In the genomic region with DNA sequence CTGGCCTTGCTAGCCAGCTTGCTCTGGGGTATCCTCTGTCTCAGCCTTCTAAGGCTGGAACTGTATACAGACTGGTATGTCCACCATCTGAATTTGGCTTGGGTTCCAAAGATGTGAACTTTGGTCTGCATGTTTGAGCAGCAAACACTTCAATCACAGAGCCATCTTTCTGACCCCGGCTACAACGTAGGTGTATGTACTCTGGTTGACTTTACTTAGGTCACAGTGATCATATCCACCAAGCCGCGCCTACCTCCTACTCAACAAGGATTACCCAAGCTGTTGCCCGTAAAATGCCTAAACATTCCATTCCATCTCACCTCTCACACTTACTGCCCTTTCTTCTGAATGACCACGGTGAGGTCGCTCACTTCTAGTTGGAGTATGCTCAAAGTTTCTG, we compare ENCODE assay signal across 29 mouse cellular contexts. TPM values are rescaled to one million over a fixed set of nuclear protein-coding genes. Genes with fewer than 3 reads are reported as not detected.
DNase-seq lines count a peak whose midpoint lies in the region; ATAC-seq lines count a peak whose summit lies in the region.
"Had no signal": no experiment of that assay in that cellular context is flagged by ENCODE, and none has a peak within 500 bp of the region (broad histone marks: within the 10 kb centered on the region; RNA-seq: fewer than 3 reads in every experiment).

No protein-coding gene starts in this region.

- 70% methylated on average over 7 of the region's 7 CpGs for WGBS in liver, embryonic 12.5 days (ENCODE audit: insufficient replicate concordance)
- 65% methylated on average over 7 of the region's 7 CpGs for WGBS in liver, embryonic 15.5 days (ENCODE audit: insufficient replicate concordance)
- WGBS in midbrain, embryonic 15.5 days = 91% methylated on average over 7 of the region's 7 CpGs

- peak; percentile 66 for ATAC-seq in liver, embryonic 12.5 days
- ATAC-seq in liver, embryonic 15.5 days (ENCODE audit: insufficient read depth) = peak; percentile 79
- no peak for ATAC-seq in midbrain, embryonic 15.5 days (replicated peaks)
- ATAC-seq: forebrain, embryonic 15.5 days; Patski had no signal

- no peak overlapping the region for H3K4me3 ChIP-seq in liver, embryonic 12.5 days
- H3K4me3 ChIP-seq in liver, embryonic 15.5 days (replicated peaks) = no peak overlapping the region
- no peak overlapping the region for H3K4me3 ChIP-seq in midbrain, embryonic 15.5 days
- H3K4me3 ChIP-seq: embryonic facial prominence, embryonic 10.5 days; embryonic facial prominence, embryonic 13.5 days; erythroblast, embryonic 14.5 days; forebrain, embryonic 12.5 days; forebrain, embryonic 15.5 days; heart, adult 2 months; heart, embryonic 10.5 days; heart, embryonic 13.5 days had no signal

- DNase-seq in ZHBTc4 (ENCODE audit: low read depth, low spot score) = peak; percentile 31
- no peak for DNase-seq in gastrocnemius, postnatal 36 days
- no peak for DNase-seq in layer of hippocampus, adult 9-11 months
- DNase-seq: adrenal gland, adult 2 months; adrenal gland, postnatal 14 days; cerebellum, adult 11 months; cerebellum, adult 2 months; cerebellum, adult 9-11 months; cerebellum, postnatal 25 days; embryo, embryonic 11 days; gastrocnemius, postnatal 25 days; heart, adult 2 months; heart, postnatal 14 days; heart, postnatal 4 days had no signal

- intact Hi-C loops in gastrocnemius, postnatal 36 days (cut with DNase I) = no loop called here

- H3K9ac ChIP-seq in liver, embryonic 12.5 days = no peak overlapping the region
- no peak overlapping the region for H3K9ac ChIP-seq in liver, embryonic 15.5 days
- no peak overlapping the region for H3K9ac ChIP-seq in midbrain, embryonic 15.5 days
- H3K9ac ChIP-seq: embryonic facial prominence, embryonic 13.5 days; forebrain, embryonic 12.5 days; forebrain, embryonic 15.5 days; heart, embryonic 13.5 days; hindbrain, embryonic 14.5 days had no signal

- H3K27ac ChIP-seq in liver, embryonic 12.5 days = peak overlapping the region; percentile 14; the same call in 1 of the 2 replicates
- H3K27ac ChIP-seq in liver, embryonic 15.5 days (replicated peaks) = peak overlapping the region; percentile 70
- H3K27ac ChIP-seq in midbrain, embryonic 15.5 days = no peak overlapping the region
- H3K27ac ChIP-seq: embryonic facial prominence, embryonic 10.5 days; embryonic facial prominence, embryonic 13.5 days; forebrain, embryonic 12.5 days; forebrain, embryonic 15.5 days; heart, adult 2 months; heart, embryonic 10.5 days; heart, embryonic 13.5 days; hindbrain, embryonic 14.5 days had no signal

- H3K4me2 ChIP-seq in liver, embryonic 12.5 days = no peak overlapping the region
- H3K4me2 ChIP-seq in liver, embryonic 15.5 days = peak overlapping the region; percentile 36
- no peak overlapping the region for H3K4me2 ChIP-seq in midbrain, embryonic 15.5 days
- H3K4me2 ChIP-seq: embryonic facial prominence, embryonic 13.5 days; forebrain, embryonic 12.5 days; forebrain, embryonic 15.5 days; heart, embryonic 13.5 days; hindbrain, embryonic 14.5 days had no signal

- no peaks in the 10 kb centered on the region; the same call in 1 of the 2 replicates for H3K27me3 ChIP-seq in liver, embryonic 12.5 days (replicated peaks)
- no peaks in the 10 kb centered on the region for H3K27me3 ChIP-seq in liver, embryonic 15.5 days
- no peaks in the 10 kb centered on the region for H3K27me3 ChIP-seq in midbrain, embryonic 15.5 days (replicated peaks)
- H3K27me3 ChIP-seq: forebrain, embryonic 15.5 days; heart, embryonic 13.5 days; Patski had no signal

- H3K9me3 ChIP-seq in liver, embryonic 12.5 days (replicated peaks) = no peaks in the 10 kb centered on the region
- H3K9me3 ChIP-seq in liver, embryonic 15.5 days (replicated peaks) = no peaks in the 10 kb centered on the region
- H3K9me3 ChIP-seq in midbrain, embryonic 15.5 days = no peaks in the 10 kb centered on the region
- H3K9me3 ChIP-seq: embryonic facial prominence, embryonic 10.5 days; embryonic facial prominence, embryonic 13.5 days; forebrain, embryonic 12.5 days; forebrain, embryonic 15.5 days; heart, embryonic 10.5 days; heart, embryonic 13.5 days had no signal

- peaks cover 25% of the 10 kb centered on the region; the same call in 1 of the 2 replicates for H3K4me1 ChIP-seq in liver, embryonic 12.5 days
- peaks cover 7% of the 10 kb centered on the region; the same call in 1 of the 2 replicates for H3K4me1 ChIP-seq in liver, embryonic 15.5 days (replicated peaks)
- peaks cover 17% of the 10 kb centered on the region for H3K4me1 ChIP-seq in midbrain, embryonic 15.5 days

- H3K36me3 ChIP-seq in liver, embryonic 12.5 days = no peaks in the 10 kb centered on the region
- no peaks in the 10 kb centered on the region for H3K36me3 ChIP-seq in liver, embryonic 15.5 days (replicated peaks)
- H3K36me3 ChIP-seq in midbrain, embryonic 15.5 days (replicated peaks) = no peaks in the 10 kb centered on the region
- H3K36me3 ChIP-seq: embryonic facial prominence, embryonic 10.5 days; embryonic facial prominence, embryonic 13.5 days; forebrain, embryonic 12.5 days; forebrain, embryonic 15.5 days; G1E; heart, embryonic 10.5 days; heart, embryonic 13.5 days had no signal

RNA-seq across cellular contexts. Expression of a gene that starts 14.5 kb away (rescaled TPM):
- 9.1 and 9.2 TPM in 2 replicates for polyA plus RNA-seq in liver, embryonic 12.5 days (2016; fragmentation: Nextera tagmentation; extraction: Ambion mirVana)
- polyA plus RNA-seq in liver, embryonic 15.5 days (2015; fragmentation: Nextera tagmentation; extraction: Ambion mirVana) = 6.2 and 6.6 TPM in 2 replicates
- polyA plus RNA-seq in midbrain, embryonic 15.5 days (2015; fragmentation: Nextera tagmentation; extraction: Ambion mirVana) = 42.6 and 44.0 TPM in 2 replicates
- 1 to 10 TPM; 2.3 to 2.9 TPM for total RNA-seq in gastrocnemius, postnatal 36 days (2021)
- total RNA-seq: CH12.LX; granulocyte monocyte progenitor cell, adult 5-6 weeks had no signal
- polyA plus RNA-seq: erythroblast, embryonic 14.5 days; G1E had no signal
